Mouse (Mus musculus) spleen, adult 2 months (tissue): ENCODE data around the gene Gm5622.

ENCODE experiments used
- CTCF ChIP-seq: fragments of 200-500 bp; IDR thresholded peaks from 2 replicates; pipeline ENCODE4 v1.5.1; 2011; ENCODE audit warnings: mild to moderate bottlenecking, inconsistent platforms; ENCODE audit not compliant: insufficient read depth, insufficient read length, insufficient replicate concordance; ENCODE audit errors: extremely low read depth
- POLR2A ChIP-seq: fragments of 200-500 bp; IDR thresholded peaks from 2 replicates; pipeline ENCODE4 v1.6.1; 2011; ENCODE audit warnings: low read depth, low read length, inconsistent platforms

- no peak for TF ChIP-seq CTCF
- TF ChIP-seq POLR2A: no peak
Measured at GRCm38 (mm10) chr14:51611210-51611609, 58.6 kb downstream of the Gm5622 start, which contains the start of gene Gm17078.
